Mouse (Mus musculus) midbrain, embryonic 16.5 days (tissue): ENCODE data around the gene Zfp180. TPM values are rescaled to one million over a fixed set of nuclear protein-coding genes. Genes with fewer than 3 reads are reported as not detected.

Experiments used
- ATAC-seq: fragments of 200-750 bp; cut with Nextera tagmentation; 2 replicates; pipeline ENCODE4 v1.8.0; 2017; ENCODE audit warnings: moderate TSS enrichment
- H3K27ac ChIP-seq: fragments of 300-500 bp; sonication (generic); 2 replicates; pipeline ENCODE4 v1.5.1; 2014; ENCODE audit warnings: mild to moderate bottlenecking, low read length, mixed read lengths
- H3K27me3 ChIP-seq: fragments of 300-500 bp; sonication (generic); 2 replicates; pipeline ENCODE4 v1.6.1; 2014; ENCODE audit warnings: low read depth, low read length, mixed read lengths; ENCODE audit not compliant: control insufficient read depth, insufficient read depth
- H3K36me3 ChIP-seq: fragments of 300-500 bp; sonication (generic); 2 replicates; pipeline ENCODE4 v1.6.1; 2014; ENCODE audit warnings: mild to moderate bottlenecking, low read length, moderate library complexity, mixed read lengths; ENCODE audit not compliant: control insufficient read depth, insufficient read depth
- H3K4me1 ChIP-seq: fragments of 300-500 bp; sonication (generic); 2 replicates; pipeline ENCODE4 v1.6.1; 2014; ENCODE audit warnings: mild to moderate bottlenecking, low read length, mixed read lengths; ENCODE audit not compliant: control insufficient read depth, insufficient read depth
- H3K4me2 ChIP-seq: fragments of 300-500 bp; sonication (generic); 2 replicates; pipeline ENCODE4 v1.6.1; 2014; ENCODE audit warnings: mild to moderate bottlenecking, low read length, mixed read lengths
- H3K4me3 ChIP-seq: fragments of 300-500 bp; sonication (generic); 2 replicates; pipeline ENCODE4 v1.5.1; 2014; ENCODE audit warnings: low read depth, mild to moderate bottlenecking, low read length, moderate library complexity, mixed read lengths
- H3K9ac ChIP-seq: fragments of 300-500 bp; sonication (generic); 2 replicates; pipeline ENCODE4 v1.6.1; 2014; ENCODE audit warnings: low read depth, low read length, mixed read lengths
- H3K9me3 ChIP-seq: fragments of 300-500 bp; sonication (generic); replicated peaks from 2 replicates; pipeline ENCODE4 v1.6.1; 2014; ENCODE audit warnings: mild to moderate bottlenecking, low read length, mixed read lengths; ENCODE audit not compliant: control insufficient read depth, poor library complexity, severe bottlenecking
- WGBS: fragments of 180-500 bp; shearing (Covaris S2); extraction: QIAGEN DNeasy Blood & Tissue Kit; methylation state at CpG from one replicate; pipeline ENCODE4 v1.1.7; 2014; 5-methylcytosine and 5-hydroxymethylcytosine counted together
- polyA plus RNA-seq: library from polyadenylated mRNA; unstranded; fragments of >200 nt; fragmentation: Nextera tagmentation; extraction: Ambion mirVana; gene quantifications from 2 replicates; pipeline ENCODE4 v1.2.1, GENCODE M21; 2015

The Zfp180 gene
- polyA plus RNA-seq, 1 experiment from 2014 or later = 44.2 TPM

DNA sequence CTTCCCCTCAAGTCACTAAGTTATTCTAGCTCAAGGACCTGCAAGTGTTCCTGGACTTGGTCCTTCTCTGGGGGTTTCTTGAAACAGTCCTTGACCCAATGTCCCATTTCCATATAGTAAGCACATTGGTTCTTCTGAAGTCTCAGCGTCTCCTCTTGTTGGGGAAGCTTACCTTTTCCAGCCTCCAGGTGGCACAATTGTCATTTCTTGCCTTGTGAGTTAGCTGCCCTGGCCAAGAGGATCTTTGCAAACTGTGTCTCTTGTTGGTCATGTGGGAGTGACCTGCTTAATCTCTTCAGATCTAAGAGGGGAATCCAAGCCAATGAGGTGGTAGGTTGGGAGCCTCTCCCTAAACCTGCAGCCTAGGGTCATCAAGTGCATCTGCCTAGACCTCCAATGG lies 71.5 kb downstream of the Zfp180 start:
- H3K4me3 ChIP-seq = no peak overlapping the region
- no peaks in the 10 kb centered on the region for H3K27me3 ChIP-seq
- H3K36me3 ChIP-seq = no peaks in the 10 kb centered on the region
- H3K4me1 ChIP-seq = no peaks in the 10 kb centered on the region
- H3K4me2 ChIP-seq = no peak overlapping the region
- ATAC-seq = no peak
- H3K9me3 ChIP-seq = peaks cover 3% of the 10 kb centered on the region
- 6% methylated on average over 1 of the region's 1 CpGs for WGBS
- no peak overlapping the region for H3K27ac ChIP-seq
- no peak overlapping the region for H3K9ac ChIP-seq

Other genes with a start within 250 kb of the Zfp180 start
- not detected in 2 replicates for gene Vmn1r176, start 244.6 kb upstream of the Zfp180 start, polyA plus RNA-seq
- gene Vmn1r177, start 215.5 kb upstream of the Zfp180 start, polyA plus RNA-seq = not detected in 2 replicates
- not detected in 2 replicates for gene Vmn1r178, start 189.9 kb upstream of the Zfp180 start, polyA plus RNA-seq
- gene Vmn1r179, start 154.9 kb upstream of the Zfp180 start, polyA plus RNA-seq = not detected in 2 replicates
- not detected in 2 replicates for gene Vmn1r180, start 131.3 kb upstream of the Zfp180 start, polyA plus RNA-seq
- gene Vmn1r181, start 107.3 kb upstream of the Zfp180 start, polyA plus RNA-seq = not detected in 2 replicates
- not detected in 2 replicates for gene V1rd19, start 80.2 kb upstream of the Zfp180 start, polyA plus RNA-seq
- gene Vmn1r183, start 28.7 kb upstream of the Zfp180 start, polyA plus RNA-seq = not detected in 2 replicates
- 11.2 and 12.1 TPM in 2 replicates for gene Zfp112, start 30.4 kb downstream of the Zfp180 start, polyA plus RNA-seq
- 23.0 and 24.5 TPM in 2 replicates for gene Zfp235, start 52.2 kb downstream of the Zfp180 start, polyA plus RNA-seq
- 4.8 and 5.3 TPM in 2 replicates for gene Zfp114, start 93.1 kb downstream of the Zfp180 start, polyA plus RNA-seq
- 4.9 and 5.4 TPM in 2 replicates for gene Zfp111, start 129.5 kb downstream of the Zfp180 start, polyA plus RNA-seq
- gene Zfp109, start 155.6 kb downstream of the Zfp180 start, polyA plus RNA-seq = 4.3 and 5.5 TPM in 2 replicates
- 6.7 and 6.9 TPM in 2 replicates for gene Zfp108, start 172.9 kb downstream of the Zfp180 start, polyA plus RNA-seq
- 7.1 and 7.5 TPM in 2 replicates for gene Zfp93, start 188.5 kb downstream of the Zfp180 start, polyA plus RNA-seq
- 46.2 and 46.3 TPM in 2 replicates for gene Zfp61, start 219.3 kb downstream of the Zfp180 start, polyA plus RNA-seq
- gene Zfp94, start 234.7 kb downstream of the Zfp180 start, polyA plus RNA-seq = 22.2 and 23.1 TPM in 2 replicates